Mouse (Mus musculus) liver, embryonic 15.5 days (tissue): ENCODE measurements around the gene Taar6. TPM values are rescaled to one million over a fixed set of nuclear protein-coding genes. Genes with fewer than 3 reads are reported as not detected.

ENCODE experiments used
- polyA plus RNA-seq: library from polyadenylated mRNA; unstranded; fragments of >200 nt; fragmentation: Nextera tagmentation; extraction: Ambion mirVana; gene quantifications from 2 replicates; pipeline ENCODE4 v1.2.1, GENCODE M21; 2015

Taar6 gene
- polyA plus RNA-seq, 1 experiment from 2014 or later, result not detected

Other genes starting within 250 kb of the Taar6 start
- gene Rps12, start 198.4 kb downstream of the Taar6 start, polyA plus RNA-seq, result 118 and 126 TPM in 2 replicates
- 1.4 and 1.7 TPM in 2 replicates for gene Slc18b1, start 188.7 kb downstream of the Taar6 start, polyA plus RNA-seq
- gene Vnn3, start 134.2 kb downstream of the Taar6 start, polyA plus RNA-seq, result 3.4 and 6.1 TPM in 2 replicates
- 2.1 and 2.3 TPM in 2 replicates for gene Vnn1, start 91.0 kb downstream of the Taar6 start, polyA plus RNA-seq
- not detected in 2 replicates for gene Taar1, start 65.3 kb downstream of the Taar6 start, polyA plus RNA-seq
- not detected in 2 replicates for gene Taar2, start 47.1 kb downstream of the Taar6 start, polyA plus RNA-seq
- not detected in 2 replicates for gene Taar3, start 36.1 kb downstream of the Taar6 start, polyA plus RNA-seq
- gene Taar4, start 25.2 kb downstream of the Taar6 start, polyA plus RNA-seq, result not detected in 2 replicates
- not detected in 2 replicates for gene Taar5, start 14.9 kb downstream of the Taar6 start, polyA plus RNA-seq
- gene Taar7a, start 7.8 kb upstream of the Taar6 start, polyA plus RNA-seq, result not detected in 2 replicates
- not detected in 2 replicates for gene Taar7b, start 14.3 kb upstream of the Taar6 start, polyA plus RNA-seq
- gene Taar7d, start 41.6 kb upstream of the Taar6 start, polyA plus RNA-seq, result not detected in 2 replicates
- not detected in 2 replicates for gene Taar7e, start 52.0 kb upstream of the Taar6 start, polyA plus RNA-seq
- not detected in 2 replicates for gene Taar7f, start 63.9 kb upstream of the Taar6 start, polyA plus RNA-seq
- not detected in 2 replicates for gene Taar8a, start 90.9 kb upstream of the Taar6 start, polyA plus RNA-seq
- gene Taar8b, start 106.6 kb upstream of the Taar6 start, polyA plus RNA-seq, result not detected in 2 replicates
- not detected in 2 replicates for gene Taar8c, start 116.3 kb upstream of the Taar6 start, polyA plus RNA-seq
- gene Taar9, start 123.9 kb upstream of the Taar6 start, polyA plus RNA-seq, result not detected in 2 replicates
- 23.4 and 30.1 TPM in 2 replicates for gene Stx7, start 163.7 kb upstream of the Taar6 start, polyA plus RNA-seq
- 0.12 and 0.14 TPM in 2 replicates for gene Moxd1, start 237.9 kb upstream of the Taar6 start, polyA plus RNA-seq